Mouse (Mus musculus) cerebellum, adult 11-12 months (tissue): ENCODE measurements at regions not wholly inside any gene's neighbourhood (a gene's known extent, or its start where the extent isn't known, plus 50 kb on each side); places are given as distances from the start of the nearest gene placed in this dataset.

Experiments
- DNase-seq: peaks from one replicate; pipeline ENCODE4 v3.0.0; 2022

DNA sequence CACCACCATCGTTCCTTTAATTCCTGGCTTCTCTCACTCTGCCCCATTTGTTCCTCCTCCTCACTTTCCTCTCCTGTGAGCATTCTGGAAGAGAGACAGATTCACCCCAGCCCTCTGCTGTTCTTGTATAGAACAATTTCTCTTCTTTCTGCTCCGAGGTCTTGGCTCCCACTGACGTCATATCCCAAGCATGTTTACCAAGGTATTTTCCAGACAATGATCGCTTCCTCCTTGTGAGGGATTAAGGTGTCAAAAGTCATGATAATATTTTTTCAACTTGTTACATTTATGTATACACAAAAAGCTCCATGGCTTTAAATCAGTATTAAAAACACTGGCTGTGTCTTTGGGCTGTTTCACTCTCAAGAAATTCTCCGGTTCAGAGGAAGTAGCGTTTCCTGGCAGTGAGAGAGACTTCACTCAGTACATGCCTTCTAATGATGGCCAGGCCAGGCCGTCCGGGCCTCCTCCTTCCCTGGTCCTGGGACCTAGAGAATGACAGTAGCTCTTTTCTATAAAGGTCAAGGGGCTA, 142.4 kb upstream of the Spdl1 start:
- no peak for DNase-seq

DNA sequence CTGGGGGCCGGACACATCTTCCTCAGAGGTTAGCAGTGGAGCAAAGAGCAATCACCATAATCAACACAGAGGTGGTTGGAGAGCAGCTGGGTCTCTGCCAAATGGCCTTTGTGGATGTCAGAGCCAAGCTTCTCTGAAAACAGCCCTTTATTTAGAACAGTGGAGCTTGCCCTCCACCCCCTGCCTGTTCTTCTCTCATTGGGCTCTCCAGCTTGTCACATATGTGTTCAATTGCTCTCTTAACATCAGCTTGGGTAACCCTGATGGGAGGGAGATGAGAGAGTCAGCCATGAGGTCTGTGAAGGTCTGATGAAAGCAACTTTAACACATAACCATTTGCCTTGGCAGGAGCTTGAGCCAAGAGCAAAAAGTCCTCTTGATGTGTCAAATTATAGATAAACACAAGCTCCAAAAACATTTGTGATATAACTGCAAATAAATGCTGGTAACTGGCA, 140.1 kb upstream of the Spdl1 start:
- no peak for DNase-seq

DNA sequence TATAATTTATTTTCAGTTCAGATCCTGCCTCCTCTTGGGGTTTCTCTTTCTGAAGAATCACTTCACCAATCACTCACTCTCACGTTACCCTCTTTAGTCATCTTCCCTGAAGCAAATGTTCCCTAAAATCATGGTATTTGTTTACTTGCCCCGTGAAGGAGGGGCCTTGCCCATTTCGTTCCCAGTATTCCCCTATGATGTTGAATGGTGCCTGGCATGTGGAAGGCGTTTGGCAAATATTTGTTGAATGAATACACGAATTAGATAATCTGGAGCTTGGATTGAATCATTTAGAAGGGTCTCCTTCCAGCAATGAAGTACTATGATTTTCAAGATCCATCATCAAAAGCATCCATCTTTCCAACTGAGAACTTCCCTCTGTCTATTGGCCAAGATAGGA, 139.6 kb upstream of the Spdl1 start:
- DNase-seq = no peak

DNA sequence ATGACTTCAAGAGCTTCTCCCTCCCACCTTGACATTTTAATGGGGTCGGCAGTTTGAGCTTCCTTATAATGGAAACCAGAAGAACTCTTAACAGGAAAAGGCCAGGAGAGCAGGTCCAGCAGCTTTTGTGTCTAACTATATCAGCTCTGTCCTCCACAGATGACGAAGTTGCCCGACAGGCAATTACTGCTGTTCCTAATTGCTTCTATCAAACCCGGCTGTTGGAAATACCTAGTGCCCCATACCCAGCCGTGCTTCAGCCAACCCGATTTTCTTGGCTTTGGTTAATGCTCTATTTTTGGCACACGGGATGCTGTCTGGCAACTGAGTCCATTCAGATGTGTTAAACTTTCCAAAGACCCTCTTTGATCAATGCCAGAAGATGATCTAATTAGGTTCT, 125.8 kb upstream of the Spdl1 start:
- no peak for DNase-seq

DNA sequence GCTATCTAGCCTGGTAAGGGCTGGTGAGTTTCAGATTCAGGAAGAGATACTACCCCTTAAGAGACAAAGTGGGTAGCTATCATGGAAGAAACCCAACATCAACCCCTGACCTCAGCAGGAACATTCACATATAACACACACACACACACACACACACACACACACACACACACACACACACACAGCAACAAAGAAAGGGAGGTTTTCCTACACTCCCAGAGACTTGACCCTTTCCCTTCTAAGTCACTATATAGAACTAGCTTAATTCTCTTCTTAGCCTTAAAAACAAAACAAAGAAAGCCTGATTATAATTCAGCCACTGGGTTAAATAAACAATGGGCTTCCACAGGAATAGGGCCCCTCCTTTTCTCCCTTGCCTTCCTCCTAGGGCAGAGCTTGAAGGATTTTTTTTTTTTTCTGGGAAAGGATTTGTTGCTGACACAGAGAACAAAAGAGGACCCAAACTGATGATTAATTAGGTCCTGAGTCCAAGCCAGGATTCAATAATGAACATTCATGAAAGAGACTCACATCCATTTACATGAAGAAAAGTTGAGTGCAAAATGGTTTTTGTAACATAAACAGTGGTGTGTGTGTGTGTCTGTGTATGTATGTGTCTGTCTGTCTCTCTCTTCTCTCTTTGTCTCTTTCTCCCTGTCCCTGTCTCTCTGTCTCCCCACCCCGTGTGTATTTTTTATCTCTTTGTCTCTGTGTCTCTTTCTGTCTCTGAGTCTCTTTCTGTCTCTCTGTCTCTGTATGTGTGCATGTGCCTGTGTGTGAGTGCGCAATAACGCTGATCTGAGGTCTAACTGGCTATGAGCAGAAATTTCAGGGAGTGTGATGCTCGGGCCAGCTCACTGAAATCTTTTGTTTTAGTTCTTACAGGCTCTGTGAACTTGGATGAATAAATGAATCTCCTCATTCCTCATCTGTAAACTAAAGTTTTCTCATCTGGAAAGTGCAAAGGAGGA, 108.3 kb upstream of the Spdl1 start:
- no peak for DNase-seq

DNA sequence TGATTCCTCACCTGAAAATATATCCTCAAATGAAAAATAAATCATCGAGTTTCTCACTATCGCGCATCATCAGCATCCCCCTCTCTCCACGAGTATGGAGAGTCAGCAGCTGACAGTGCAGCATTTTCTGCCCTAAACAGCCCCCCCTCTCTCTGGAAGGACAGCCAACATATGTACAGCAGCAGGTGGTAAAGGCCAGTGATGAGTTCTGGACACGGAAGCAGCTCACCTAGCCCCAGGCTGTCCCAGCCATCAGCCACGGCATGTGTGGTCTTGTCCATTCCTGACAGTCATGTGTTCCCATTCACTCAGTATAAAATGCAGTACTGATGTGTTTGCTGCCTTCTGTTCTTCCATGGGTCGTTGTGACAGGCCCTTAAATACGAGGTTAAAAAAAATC, 106.7 kb upstream of the Spdl1 start:
- peak; percentile 10 for DNase-seq

DNA sequence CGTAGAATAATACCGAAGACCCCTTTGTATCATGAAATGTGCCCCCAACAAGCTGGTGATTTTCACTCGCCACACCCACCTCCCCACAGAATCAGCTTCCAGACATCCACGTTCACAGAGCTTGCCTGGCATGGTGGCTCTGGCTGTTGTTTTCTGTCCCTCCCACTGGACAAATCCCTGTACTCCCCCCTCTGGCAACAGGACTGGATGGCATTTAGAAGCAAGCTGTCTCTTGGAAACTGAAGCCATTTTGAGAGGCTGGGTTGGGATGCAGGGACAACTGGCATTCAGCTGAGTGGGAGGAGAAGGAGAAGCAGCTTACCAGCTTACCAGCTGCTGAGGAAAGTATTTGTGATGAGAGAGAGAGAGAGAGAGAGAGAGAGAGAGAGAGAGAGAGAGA, 105.6 kb upstream of the Spdl1 start:
- DNase-seq = no peak

DNA sequence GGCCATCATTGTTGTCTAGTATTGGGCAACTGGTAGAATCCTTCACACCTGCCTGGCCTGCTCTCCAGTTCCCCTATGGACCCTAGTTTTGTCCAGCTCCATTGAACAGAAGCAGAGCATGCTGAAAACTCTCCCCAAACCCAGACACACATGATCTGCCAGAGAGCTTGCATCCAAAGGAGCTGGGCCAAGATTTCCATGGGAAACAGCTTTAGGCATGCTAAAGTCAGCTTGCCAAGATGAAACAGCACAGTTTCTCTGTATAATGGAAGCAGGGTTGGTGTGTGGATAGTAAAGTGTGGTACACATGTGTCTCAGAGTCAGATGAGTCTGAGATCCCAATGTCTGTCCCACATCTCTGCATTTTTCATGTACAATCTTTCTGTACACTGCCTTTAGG, 98.8 kb upstream of the Spdl1 start:
- no peak for DNase-seq

DNA sequence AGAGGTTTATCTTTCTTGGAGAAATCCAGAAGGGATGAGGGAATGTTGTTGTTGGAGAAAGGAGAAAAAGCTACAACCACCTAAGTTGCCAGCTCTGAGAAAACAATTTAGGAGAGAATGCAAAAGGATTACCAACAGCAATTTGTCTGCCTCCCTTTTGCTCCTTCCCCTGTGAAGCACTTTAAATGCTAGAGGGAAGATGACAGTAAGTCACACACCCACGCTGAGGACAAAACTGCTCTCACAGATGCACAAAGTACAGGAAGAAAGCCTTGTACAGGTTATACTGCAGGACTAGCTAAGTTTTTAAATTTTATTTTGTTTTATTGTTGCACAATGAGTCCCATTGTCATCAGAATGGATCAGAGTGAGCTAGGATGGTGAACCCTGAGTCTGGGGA, 83.7 kb upstream of the Spdl1 start:
- no peak for DNase-seq

DNA sequence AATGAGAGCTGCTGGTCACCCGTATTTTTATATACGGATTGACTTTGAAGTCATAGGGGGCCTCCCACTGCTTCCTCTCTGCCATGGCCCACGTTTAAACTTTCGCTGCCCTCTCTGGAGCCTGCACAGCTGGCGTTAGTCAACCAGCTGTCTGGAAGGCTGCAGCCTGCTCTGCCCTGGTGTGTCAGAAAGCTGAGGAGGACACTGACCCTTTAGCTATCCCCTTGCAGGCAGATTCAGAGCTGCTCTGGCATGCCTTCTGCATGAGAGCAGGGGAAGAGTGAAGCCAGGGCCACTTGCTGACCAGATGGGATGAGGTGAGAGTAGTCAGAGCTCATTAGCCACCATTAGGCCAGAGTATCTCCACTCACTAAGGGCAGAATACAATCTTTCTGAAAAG, 76.4 kb upstream of the Spdl1 start:
- no peak for DNase-seq

DNA sequence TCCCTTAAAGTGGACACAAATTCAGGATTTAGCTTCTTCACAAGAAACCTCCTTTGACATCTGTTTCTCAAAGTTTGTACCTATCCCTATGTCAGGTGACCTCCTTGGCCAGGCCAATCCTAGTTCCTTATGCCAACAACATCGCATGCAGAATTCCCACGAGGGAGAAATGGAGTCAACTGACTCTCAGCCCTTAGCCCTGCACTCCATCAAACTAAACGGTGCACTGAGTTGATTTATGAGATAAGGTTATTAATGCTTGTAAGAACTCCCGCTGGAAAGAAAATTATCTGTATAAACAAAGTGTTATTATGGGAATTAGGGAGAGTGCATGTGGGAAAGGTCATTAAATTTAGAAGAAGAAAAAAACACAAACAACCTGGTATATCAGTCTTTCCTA, 70.8 kb upstream of the Spdl1 start:
- no peak for DNase-seq

DNA sequence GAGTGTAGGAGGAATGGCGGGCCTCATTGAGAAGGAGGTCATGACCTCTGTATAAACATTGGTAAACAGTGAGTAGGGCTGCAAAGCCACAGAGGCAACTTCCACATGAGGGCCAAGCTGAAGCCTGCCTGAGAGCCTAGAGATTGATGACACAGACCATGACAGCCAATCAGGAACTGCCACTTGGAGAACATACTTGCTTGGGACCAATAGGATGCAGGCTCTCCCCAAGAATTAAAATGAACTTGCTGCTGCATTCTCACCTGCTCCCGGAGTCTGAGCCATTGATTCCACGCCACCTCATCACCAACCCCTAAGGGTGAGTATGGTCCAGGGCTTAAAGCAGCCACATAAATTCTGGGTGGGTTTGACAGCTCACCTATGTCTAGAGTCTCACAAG, 66.0 kb upstream of the Spdl1 start:
- DNase-seq = no peak

DNA sequence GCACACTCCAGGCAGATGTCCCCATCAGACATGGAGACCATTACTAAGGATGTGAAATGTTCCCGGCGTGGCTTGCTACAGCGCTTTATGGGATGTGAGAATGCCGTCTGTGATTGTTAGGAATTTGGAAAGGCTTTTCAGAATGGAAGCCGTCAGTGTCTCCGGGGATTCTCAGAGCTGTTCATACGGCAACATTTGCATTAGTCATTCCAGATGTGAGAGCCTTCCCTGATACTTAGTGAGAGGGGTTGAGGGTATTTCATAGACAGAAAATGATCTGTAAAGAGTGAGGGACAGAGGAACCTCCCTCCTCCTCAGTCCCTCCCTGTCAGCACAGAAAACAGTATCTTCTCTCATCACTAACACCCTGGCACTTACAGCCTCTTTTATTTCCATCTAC, 62.2 kb upstream of the Spdl1 start:
- no peak for DNase-seq

DNA sequence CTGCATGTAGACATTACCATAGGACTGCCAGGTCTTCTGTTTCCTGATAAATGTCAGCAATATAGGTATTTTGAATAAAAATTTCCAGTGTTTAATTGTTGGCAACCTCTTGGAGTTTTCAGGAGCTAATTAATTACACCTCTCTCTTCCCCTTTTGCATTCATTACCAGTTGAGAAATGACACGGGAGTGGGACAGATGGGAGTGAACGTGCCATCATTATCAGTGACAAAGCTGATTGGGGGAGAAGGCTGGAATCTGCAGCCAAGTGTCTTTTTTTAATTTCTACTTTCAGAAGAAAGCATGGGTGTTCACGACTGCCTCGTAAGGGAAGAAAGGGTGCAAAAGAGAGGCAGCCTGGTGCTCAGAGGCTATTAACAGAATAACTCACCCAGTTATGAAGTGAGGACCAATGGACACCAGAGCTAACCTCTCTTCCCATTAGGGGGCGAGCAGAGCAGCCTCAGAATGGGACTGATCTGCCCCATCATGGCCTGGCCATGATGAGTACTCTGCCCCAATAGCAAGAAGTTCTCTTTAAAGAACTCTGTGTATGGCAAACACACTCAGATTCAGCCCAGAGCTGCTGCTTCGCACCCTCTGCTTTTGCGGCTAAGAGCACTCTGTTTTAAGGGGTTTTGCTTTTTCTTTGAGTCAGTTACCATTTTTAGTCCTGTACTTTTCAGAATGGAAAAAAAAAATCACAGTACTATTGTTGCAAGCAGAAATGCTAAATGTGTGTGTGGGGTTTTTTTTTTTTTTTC, 55.1 kb upstream of the Spdl1 start:
- DNase-seq = no peak

DNA sequence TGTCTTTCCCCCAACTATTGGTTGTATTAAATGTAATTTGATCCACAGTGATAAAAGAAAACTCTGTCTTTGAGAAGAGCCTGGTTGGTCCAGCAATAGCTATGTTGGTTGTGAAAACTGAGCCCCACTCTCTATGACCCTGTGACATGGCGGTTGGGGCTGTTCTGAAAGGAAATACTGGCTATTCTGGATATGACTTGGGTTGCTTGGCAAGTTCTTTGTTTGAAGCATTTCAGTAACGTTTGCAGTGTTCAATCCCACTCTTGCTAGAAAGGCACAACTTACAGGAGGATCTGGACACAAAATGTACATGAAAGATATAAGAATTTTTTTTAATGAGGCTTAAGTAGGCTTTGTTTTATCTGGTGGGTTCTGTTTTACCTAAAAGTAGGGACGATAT, 54.1 kb upstream of the Spdl1 start:
- no peak for DNase-seq
